Mouse (Mus musculus) ES-Bruce4 (cell line): ENCODE results near the gene Grsf1. TPM values are rescaled to one million over a fixed set of nuclear protein-coding genes. Genes with fewer than 3 reads are reported as not detected.

Experiments used
- H3K27ac ChIP-seq: 2 replicates; pipeline ENCODE4 v1.5.1; 2012; ENCODE audit warnings: low read length, inconsistent platforms; ENCODE audit not compliant: insufficient read depth
- H3K27me3 ChIP-seq: 2 replicates; pipeline ENCODE4 v1.6.1; 2012; ENCODE audit warnings: mild to moderate bottlenecking, low read length, inconsistent platforms; ENCODE audit not compliant: control insufficient read depth, poor library complexity, insufficient read depth, severe bottlenecking
- H3K36me3 ChIP-seq: 2 replicates; pipeline ENCODE4 v1.6.1; 2012; ENCODE audit warnings: inconsistent platforms, mild to moderate bottlenecking, low read length, moderate library complexity; ENCODE audit not compliant: control insufficient read depth, poor library complexity, insufficient read depth, severe bottlenecking
- H3K4me1 ChIP-seq: one replicate; pipeline ENCODE4 v1.8.1; 2011; ENCODE audit warnings: low read length; ENCODE audit not compliant: control insufficient read depth, insufficient read depth
- H3K4me3 ChIP-seq: 2 replicates; pipeline ENCODE4 v1.5.1; 2011; ENCODE audit warnings: low read depth, mild to moderate bottlenecking, low read length
- H3K9ac ChIP-seq: 2 replicates; pipeline ENCODE4 v1.6.1; 2012; ENCODE audit warnings: low read depth, mild to moderate bottlenecking, inconsistent platforms; ENCODE audit not compliant: poor library complexity, severe bottlenecking
- H3K9me3 ChIP-seq: replicated peaks from 2 replicates; pipeline ENCODE4 v1.6.1; 2012; ENCODE audit warnings: mild to moderate bottlenecking, low read length, inconsistent platforms; ENCODE audit not compliant: control insufficient read depth, poor library complexity, insufficient read depth, severe bottlenecking
- CTCF ChIP-seq: IDR thresholded peaks from one replicate; pipeline ENCODE4 v1.8.1; 2011; ENCODE audit warnings: low read depth, low read length
- EP300 ChIP-seq: IDR thresholded peaks from 2 replicates; pipeline ENCODE4 v1.6.1; 2011; ENCODE audit warnings: low read depth, low read length; ENCODE audit not compliant: insufficient read depth
- POLR2A ChIP-seq: IDR thresholded peaks from one replicate; pipeline ENCODE4 v1.8.1; 2011; ENCODE audit warnings: low read length; ENCODE audit not compliant: insufficient read depth
- polyA plus RNA-seq: library from polyadenylated mRNA; stranded (reverse); fragments of >200 nt; gene quantifications from 2 replicates; pipeline ENCODE4 v1.2.4, GENCODE M21; 2011; ENCODE audit warnings: low read depth; ENCODE audit not compliant: missing spikeins, insufficient read depth, insufficient read length

The Grsf1 gene
- polyA plus RNA-seq, 1 experiment: 139 TPM

DNA sequence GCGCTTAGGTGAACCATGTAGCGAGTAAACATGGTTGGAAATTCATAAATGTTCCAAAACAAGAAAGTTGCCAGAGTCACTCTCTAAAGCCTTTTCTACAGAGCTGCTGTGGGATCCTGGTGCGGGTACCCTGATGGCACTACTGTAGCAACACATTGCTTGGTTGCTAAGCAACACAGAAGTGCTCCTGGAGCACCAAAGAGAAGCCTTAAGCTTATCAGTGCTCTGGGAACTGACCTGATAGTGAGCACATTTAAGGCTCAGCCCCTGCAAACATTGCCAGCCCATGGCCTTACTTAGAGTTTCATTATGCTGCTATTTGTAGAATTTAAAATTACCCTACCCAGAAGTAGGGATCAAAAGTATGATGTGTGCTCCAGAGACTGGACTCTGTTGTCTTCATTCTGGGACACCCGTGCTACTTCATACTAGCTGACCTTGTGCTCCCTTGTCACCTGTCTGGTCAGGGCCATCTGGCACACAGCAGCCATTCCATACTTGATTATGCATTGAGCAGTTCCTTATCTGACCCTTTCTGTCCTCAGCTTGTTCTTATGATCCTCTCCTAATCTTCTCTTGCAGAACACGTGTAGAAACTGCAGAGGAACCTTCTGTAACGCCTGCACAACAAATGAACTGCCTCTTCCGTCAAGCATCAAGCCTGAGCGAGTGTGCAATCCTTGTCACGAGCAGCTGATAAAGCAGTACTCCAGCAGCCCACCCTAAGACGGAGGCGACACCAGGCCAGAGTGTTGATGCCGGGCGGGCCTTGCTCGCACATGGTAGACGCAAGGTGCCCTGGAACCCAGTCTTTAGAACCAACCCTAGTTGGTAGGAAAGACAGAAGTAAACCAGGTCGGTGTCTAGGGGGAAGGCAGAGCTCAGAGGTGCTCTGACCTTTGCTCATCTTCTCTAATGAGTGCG, 26.5 kb downstream of the Grsf1 start:
- no peak overlapping the region for H3K4me3 ChIP-seq
- H3K27ac ChIP-seq: no peak overlapping the region
- H3K9ac ChIP-seq: no peak overlapping the region
- H3K4me1 ChIP-seq: no peaks in the 10 kb centered on the region
- no peaks in the 10 kb centered on the region for H3K27me3 ChIP-seq
- 0 out of 2 replicates have a peak, but pooled peaks cover 2% of the 10 kb centered on the region for H3K36me3 ChIP-seq
- H3K9me3 ChIP-seq: no peaks in the 10 kb centered on the region
- no peak for TF ChIP-seq POLR2A
- TF ChIP-seq EP300: no peak
- no peak for TF ChIP-seq CTCF

DNA sequence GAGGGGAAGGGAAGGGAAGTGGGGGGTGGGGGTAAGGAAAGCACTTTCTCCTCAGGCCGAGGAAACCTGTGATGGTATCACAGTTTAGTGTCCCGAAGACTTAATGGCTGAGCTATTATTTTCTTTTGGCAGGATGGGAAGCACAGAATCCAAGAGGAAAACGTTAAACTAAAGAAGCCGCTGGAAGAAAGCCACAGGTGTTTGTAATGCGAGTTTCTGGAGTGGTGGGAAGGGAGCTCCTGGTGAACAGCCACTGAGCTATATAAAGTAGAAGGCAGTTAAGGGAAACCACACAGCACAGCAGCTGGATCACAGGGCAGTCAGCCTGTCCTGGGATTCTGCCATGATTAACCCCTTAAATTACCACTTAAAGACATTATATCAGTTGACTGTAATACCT, 30.6 kb downstream of the Grsf1 start:
- Histone ChIP-seq H3K36me3 (no peaks in the 10 kb centered on the region), H3K9me3 (no peaks in the 10 kb centered on the region), H3K9ac (no peak overlapping the region), H3K27ac (no peak overlapping the region), H3K4me3 (no peak overlapping the region), H3K4me1 (no peaks in the 10 kb centered on the region), H3K27me3 (no peaks in the 10 kb centered on the region)
- TF ChIP-seq CTCF (no peak), EP300 (no peak), POLR2A (no peak)

DNA sequence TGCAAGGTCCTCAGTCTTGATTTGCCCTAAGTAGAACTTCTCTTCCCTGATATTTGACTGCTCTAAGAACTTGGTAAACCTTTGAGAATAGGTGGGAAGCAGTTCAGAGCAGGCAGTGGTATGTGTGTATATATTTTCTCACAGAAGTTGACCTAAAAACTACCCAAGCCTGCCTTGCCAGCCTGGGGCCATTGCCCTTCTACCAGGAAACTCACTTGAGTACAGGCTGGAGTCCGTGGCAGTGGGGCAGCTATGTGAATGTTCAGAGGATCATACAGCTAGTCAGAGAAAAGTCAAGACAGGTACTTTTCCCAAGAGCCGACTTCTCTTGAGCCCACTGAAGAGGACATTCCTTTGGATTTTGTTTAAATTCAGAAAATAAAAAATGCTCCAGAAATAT, 31.1 kb downstream of the Grsf1 start:
- TF ChIP-seq EP300 (no peak), CTCF (no peak), POLR2A (no peak)
- Histone ChIP-seq H3K4me3 (no peak overlapping the region), H3K9me3 (no peaks in the 10 kb centered on the region), H3K27ac (no peak overlapping the region), H3K36me3 (no peaks in the 10 kb centered on the region), H3K9ac (no peak overlapping the region), H3K4me1 (no peaks in the 10 kb centered on the region), H3K27me3 (no peaks in the 10 kb centered on the region)

DNA sequence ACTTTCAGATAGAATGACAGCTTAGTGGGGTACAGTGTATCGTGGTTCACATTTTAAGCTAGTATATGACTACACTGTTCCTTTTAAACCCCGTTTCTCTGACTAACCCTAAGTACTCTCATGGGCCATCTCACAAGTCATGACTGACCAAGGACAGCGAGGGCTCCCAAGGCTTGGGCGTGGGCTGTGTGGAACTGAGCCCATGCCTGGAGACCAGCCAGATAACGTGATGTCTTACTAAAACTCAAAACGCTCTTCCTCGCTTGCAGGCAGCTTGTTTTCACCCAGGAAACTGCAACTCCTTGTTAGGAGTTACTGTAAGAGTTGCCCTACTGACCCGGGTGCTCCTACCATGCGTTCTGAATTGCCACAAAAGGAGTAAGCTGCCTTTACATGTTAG, 32.5 kb downstream of the Grsf1 start:
- no peaks in the 10 kb centered on the region for H3K4me1 ChIP-seq
- no peak overlapping the region for H3K27ac ChIP-seq
- H3K36me3 ChIP-seq: no peaks in the 10 kb centered on the region
- TF ChIP-seq EP300: no peak
- no peak for TF ChIP-seq CTCF
- no peak for TF ChIP-seq POLR2A
- H3K9me3 ChIP-seq: no peaks in the 10 kb centered on the region
- H3K27me3 ChIP-seq: no peaks in the 10 kb centered on the region
- H3K4me3 ChIP-seq: no peak overlapping the region
- no peak overlapping the region for H3K9ac ChIP-seq

DNA sequence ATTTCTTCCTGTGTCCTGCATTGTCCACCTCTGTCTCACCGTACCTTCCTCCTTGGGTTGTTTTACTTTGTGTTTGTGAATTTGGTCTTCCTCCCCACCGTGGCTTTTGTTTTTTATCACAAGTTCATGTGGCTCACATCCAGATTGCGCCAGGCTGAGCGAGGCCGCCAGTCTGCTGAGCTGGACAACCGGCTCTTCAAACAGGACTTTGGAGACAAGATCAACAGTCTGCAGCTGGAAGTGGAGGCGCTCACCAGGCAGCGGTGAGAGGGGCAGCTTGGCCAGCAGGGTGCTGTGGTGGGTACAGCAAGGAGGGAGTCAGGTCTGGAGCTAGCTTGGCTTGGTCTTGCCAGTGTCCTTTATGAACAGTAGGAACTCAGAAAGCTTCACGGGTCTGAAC, 33.2 kb downstream of the Grsf1 start:
- no peak for TF ChIP-seq CTCF
- H3K36me3 ChIP-seq: peaks cover 3% of the 10 kb centered on the region; the same call in 1 of the 2 replicates
- no peak overlapping the region for H3K9ac ChIP-seq
- H3K9me3 ChIP-seq: no peaks in the 10 kb centered on the region
- no peaks in the 10 kb centered on the region for H3K27me3 ChIP-seq
- H3K4me3 ChIP-seq: no peak overlapping the region
- H3K27ac ChIP-seq: no peak overlapping the region
- no peaks in the 10 kb centered on the region for H3K4me1 ChIP-seq

DNA sequence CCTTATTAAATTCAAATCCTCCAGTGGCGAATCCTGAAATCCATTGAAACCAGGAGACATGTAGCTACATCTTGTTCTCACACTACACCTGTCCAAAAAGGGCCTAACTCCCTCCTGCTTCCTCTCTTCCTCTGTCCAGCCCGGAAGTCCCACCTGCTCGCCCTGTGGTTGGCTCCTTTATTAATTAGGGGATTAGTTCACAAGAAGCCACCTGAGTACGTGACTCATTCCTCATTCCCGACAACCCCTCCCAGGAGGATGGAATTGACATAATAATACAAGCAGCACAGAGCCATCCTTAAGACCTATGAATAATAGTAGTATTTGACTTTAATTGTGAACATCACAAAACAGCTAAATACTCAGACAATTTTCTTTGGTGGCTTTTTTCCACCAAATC, 41.9 kb downstream of the Grsf1 start:
- H3K9ac ChIP-seq: no peak overlapping the region
- H3K27ac ChIP-seq: no peak overlapping the region
- TF ChIP-seq POLR2A (no peak), CTCF (no peak), EP300 (peak; percentile 33; the same call in 1 of the 2 replicates)
- H3K4me3 ChIP-seq: no peak overlapping the region; the same call in 1 of the 2 replicates
- no peaks in the 10 kb centered on the region for H3K27me3 ChIP-seq
- no peaks in the 10 kb centered on the region for H3K9me3 ChIP-seq
- H3K36me3 ChIP-seq: peaks cover 6% of the 10 kb centered on the region
- H3K4me1 ChIP-seq: no peaks in the 10 kb centered on the region
